Mouse (Mus musculus) left cerebral cortex, adult 9 months (tissue): Measurements from ENCODE around the gene Tmem74b.

Experiments used
- DNase-seq, 2 experiments: peaks; one replicate each; pipeline ENCODE4 v3.0.0; 2022; ENCODE audit warnings: low spot score in 2 of 2

Tmem74b gene

GRCm38 (mm10) chr2:151701231-151702145, at the start of gene Tmem74b:
TSS of gene Tmem74b (plus strand) at chr2:151702008.
- DNase-seq, result no peak

DNA sequence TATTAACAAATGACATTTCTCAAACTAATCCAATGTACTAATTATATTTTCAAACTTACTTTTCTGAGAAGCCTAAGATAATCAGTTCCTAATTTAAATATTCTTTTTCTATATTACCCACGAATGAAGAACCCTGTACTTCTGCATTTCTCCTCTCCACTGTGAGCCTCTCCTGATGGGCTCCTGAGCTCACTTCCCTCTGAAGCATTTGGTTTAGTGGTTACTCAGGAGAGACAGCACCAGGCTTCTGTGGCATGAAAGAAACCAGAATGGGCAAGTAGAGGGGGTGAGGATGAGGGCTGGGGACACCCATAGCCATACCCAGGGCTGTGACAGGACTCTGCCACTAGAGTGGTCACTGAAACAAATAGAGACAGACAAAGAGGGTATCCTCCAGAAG, 49.8 kb upstream of the Tmem74b start:
- no peak for DNase-seq

DNA sequence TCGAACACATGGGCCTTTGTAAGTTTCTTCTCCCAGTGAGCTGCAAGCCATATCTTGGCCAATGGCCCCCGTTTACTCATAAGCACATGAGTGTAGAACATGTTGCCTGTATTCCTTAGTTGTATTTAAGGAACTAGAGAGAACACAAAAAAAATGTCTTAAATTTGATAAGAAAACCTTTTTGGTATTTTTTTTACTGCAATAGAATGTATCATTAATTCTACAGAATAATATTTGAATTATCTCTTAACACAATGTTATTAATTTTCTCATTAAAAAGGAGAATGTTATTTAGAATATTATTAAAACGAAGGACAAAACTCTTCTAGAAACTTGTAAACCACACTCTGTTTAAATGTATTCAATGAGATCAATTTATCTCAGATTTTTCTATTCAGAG, 33.4 kb upstream of the Tmem74b start, which contains the start of gene Rad21l:
Gene Rad21l, minus strand, starts transcription at position 101 of the 400 bp plus-strand sequence.
- DNase-seq, result no peak

- DNase-seq, result no peak
Measured at GRCm38 (mm10) chr2:151670026-151670967, 31.5 kb upstream of the Tmem74b start.

DNA sequence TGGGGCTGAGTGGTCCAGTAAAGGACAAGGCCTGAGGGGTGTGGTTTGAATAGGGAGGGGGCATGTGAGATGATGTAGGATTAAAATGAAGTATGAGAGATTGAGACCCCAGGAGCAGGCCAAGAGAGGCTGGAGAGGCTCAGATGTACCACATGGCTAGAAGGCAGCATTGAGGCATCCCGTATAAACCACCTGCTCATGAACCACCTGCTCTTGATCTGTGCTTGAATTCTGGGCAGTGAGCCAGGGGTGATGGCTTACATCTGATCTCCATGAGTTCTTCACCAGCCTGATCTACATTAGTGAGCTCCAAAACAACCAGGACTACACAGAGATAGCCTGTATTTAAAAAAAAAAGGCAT, 30.9 kb upstream of the Tmem74b start:
- DNase-seq, result no peak

GRCm38 (mm10) chr2:151676234-151676633, 25.6 kb upstream of the Tmem74b start:
- DNase-seq, result no peak

DNA sequence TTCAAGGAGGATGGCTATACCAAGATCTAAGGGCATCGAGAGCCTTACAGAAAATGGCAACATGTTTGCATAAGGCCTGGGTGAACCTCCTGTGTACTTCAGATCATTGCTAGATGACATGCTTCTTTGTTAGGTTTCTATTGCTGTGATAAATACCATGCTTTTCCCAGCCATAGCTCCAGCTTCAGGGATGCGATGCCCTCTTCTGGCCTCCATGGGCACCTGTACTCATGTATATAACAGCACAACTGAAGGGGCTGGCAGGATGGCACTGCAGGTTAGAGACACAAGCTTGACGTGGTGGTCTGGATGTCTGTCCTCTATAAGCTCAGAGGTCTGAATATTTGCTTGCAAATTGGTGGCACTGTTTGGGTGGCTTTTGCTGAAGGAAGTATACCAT, 19.5 kb upstream of the Tmem74b start:
- peak in 1 of 2 experiments; percentile 36 for DNase-seq

DNA sequence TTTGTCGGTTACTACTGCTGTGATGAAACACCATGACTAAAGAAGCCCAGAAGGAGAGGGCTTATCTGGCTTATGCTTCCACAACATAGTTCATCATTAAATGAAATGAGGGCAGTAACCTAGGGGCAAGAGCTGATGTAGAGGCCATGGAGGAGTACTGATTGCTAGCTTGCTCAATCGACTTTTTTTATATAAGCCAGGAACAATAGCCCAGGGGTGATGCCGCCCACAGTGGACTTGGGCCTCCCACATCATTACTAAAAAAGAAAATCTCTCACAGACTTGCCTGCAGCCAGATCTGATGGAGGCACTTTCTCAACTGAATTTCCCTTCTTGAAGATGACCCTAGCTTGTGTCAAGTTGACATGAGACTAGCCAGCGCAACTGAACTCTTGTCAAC, 18.8 kb upstream of the Tmem74b start:
- no peak for DNase-seq

DNA sequence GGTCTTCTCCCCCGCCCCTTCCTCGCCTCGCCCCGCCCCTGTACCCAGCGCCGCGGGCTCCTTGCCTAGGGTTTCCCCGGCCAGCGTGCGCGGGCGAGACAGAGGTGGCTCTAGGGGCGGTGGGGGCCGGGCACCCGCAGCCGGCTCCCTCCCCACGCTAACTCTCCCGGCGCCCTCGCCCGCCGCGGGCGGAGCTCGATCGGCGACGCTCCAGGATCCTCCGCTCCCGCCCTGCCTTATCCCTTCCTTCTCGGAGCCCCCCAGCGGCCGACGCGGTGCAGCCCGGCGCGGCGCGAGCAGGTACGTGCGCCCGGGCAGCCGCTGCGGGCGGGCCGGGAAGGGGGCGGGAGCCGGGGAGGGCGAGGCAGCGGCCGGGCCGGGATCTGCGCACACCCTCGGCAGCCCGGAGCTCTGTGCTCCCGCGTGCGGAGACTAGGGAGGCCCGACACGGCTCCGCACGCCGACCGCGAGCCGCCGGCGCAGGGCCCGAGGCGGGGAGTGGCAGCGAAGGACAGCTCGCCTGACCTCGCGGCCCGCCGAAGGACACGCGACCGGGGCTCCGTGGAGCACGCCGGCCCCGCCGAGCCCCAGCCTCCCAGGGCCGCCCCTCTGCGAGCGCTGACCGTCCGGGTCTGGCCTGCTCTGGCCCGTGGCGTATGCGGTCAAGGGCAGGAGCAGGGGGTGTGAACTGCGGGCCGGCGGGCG, 490 bp downstream of the Tmem74b start:
- peak in 1 of 2 experiments; percentile 41 for DNase-seq

GRCm38 (mm10) chr2:151702851-151703190, 1.0 kb downstream of the Tmem74b start:
- DNase-seq, result no peak

DNA sequence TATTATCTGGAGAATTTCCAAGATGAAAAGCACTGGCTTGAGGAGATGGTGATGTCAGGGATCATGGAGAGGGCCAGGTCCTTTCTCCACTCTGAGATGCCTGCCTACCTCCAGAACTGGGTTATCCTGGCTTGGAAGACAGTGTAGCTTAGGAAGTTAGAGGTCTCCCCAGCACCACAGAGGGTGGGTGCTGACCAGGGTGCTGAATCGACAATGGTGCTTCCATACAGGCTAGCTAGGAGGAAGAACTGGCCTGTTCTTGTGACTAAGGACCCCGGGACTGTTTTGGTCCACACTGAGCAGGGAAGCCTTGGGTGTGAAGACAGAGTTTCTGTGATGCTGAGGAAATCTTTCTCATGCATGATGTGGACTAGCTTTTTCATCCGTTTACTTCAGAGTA, 10.8 kb downstream of the Tmem74b start:
- no peak for DNase-seq

- DNase-seq, result peak in 1 of 2 experiments; percentile 55
Measured at GRCm38 (mm10) chr2:151715526-151715925, 13.7 kb downstream of the Tmem74b start.

DNA sequence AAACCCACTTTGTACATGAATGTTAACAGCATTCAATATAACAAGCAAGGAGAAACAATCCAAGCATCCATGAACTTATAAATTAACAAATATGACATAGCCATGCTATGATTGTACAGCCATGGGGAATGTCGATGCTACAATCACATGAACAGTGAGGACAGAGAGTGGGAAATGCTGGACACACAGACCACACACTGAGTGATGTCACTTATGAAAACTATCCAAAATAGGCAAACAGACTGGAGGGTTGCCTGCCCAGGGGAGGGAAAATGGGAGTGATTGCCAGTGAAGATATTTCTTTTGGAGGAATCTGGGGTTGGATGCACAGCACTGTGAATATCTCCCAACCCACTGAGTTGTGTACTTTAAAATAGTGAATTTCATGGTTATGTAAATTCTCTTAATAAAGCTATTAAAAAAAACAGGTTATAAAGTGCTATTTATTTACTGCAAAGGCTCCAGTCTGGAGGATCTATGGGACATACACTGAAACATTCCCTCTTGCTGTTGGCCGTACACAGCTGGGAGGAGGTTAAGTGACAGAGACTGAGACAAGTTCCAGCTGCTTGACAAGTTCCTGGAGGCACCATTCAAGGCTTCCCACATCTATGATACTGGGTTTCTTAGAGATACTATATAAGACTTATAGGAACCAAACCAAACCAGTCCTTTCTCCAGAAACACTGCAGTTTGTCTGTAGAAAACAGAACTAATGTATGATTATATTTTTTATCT, 14.7 kb downstream of the Tmem74b start:
- no peak for DNase-seq

DNA sequence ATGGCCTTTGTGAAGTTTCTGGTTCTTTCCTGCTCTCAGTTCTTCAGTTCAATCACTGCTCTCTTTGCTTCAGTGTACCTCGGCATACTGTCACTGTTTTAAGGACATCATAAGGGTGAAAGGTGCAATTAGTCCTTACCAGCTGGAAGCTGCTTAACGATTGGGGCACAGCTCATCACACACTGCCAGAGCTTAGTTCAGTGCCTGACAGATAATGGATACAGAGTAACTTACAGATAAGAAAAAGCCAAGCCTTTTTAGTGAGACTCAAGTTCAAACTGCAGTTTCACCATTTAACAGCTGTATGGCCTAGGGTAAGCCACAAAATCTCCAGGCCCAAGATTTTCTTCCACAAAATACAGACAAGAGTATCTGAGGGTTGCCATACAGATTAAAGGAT, 22.3 kb downstream of the Tmem74b start:
- DNase-seq, result no peak

DNA sequence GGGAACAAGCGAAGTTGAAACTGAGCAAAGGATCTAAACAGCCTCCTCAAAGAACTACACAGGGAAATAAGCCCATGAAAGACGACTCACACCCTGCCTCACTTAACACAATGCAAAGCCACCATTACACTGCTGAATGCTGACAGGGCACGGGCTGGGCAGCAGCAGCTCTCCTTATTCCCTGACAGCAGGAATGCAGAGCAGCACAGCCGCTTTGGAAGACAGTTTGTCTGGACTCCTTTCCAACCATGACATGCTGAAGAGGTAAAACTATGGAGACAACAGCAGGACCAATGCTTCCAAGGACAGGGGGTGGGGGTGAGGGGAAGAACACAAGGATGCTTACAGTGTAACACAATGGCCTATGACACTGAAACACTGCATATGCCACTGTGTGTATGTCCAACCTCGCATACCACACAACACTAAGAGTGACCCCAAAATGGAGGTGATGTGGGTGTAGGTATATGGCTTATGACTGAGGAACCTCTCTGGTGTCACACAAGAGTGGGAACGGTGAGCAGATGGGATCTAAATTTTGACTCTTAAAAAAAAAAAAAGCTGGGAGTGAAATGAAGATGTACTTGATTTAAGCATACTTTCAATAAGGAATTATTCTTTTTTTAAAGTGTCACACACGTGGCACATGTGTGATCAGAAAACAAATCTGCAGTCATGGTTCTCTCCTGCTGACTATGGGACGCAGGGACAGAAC, 31.5 kb downstream of the Tmem74b start:
- no peak for DNase-seq

DNA sequence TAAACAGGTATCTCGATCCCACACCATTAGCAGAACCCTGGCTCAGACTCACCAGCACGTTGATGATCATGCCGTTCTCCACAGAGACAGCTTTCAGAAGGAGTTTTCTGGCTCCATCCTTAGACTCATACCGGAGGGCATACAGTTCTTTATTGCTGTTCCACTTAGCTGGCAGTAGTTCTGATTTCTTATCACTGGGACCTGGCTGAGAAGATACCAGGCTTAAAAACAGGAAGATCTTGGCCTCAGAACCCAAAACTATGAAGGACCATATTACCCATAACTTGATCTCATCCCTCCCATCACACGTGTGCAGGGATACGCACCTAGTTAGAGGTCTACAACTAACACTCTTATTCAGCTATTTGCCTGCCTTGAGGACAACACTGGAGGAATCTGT, 33.6 kb downstream of the Tmem74b start:
- DNase-seq, result no peak

GRCm38 (mm10) chr2:151738460-151738859, 36.7 kb downstream of the Tmem74b start:
- DNase-seq, result no peak

GRCm38 (mm10) chr2:151739081-151739480, 37.3 kb downstream of the Tmem74b start:
- DNase-seq, result no peak

- no peak for DNase-seq
Measured at GRCm38 (mm10) chr2:151739505-151739904, 37.7 kb downstream of the Tmem74b start.

DNA sequence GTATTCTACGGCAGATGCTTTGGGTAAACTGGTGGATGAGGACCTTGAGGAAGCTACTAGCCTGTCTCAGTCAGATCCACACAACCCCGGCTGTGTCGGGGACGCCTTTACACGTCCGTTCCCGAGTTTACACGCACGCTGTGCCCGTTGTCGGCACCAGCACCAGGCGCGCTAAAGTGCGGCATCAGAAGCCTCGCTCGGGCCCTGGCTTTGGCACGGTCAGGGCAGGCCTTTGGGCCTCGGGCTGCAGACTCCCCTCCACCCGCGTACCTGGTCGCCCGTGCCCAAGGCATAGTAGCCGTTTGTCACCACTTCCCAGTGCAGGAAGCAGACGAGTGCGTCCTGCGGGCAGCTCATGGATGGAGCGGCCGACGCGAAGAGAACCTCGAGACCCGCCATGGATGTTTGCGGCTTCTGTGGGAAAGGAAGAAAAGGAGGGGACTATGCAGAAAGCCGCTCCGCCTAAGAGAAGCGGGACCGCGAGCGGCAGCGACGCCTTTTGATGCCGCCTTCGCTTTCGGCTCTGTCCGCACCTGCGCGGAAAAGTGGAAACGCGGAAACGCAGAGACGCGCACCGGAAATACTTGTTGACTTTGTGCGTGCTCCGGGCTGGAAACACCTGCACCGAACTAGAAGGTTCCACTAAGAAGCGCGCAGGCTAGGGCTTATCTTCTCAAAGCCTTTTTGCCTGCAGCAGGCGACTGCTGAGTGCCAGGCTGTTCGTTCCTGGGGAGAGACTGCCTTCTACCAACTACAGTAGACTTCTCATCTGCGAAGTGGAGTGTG, 39.1 kb downstream of the Tmem74b start:
- DNase-seq, result peak; percentile 60 to 92
